Mouse (Mus musculus) heart, adult 10 weeks (tissue): Measurements from ENCODE around the gene Serpinc1. TPM values are rescaled to one million over a fixed set of nuclear protein-coding genes. Genes with fewer than 3 reads are reported as not detected.

Experiments
- polyA plus RNA-seq: library from polyadenylated mRNA; stranded (reverse); fragments of 350-450 nt; fragmentation: Illumina TruSeq; extraction: RNeasy Lipid Tissue Mini Kit (QIAGEN cat#74804); gene quantifications from one replicate; pipeline ENCODE4 v1.2.3, GENCODE M21; 2014; ENCODE audit warnings: low read depth, low replicate concordance

Gene Serpinc1
- 1.5 TPM for polyA plus RNA-seq

GRCm38 (mm10) chr1:160978071-160978735, at the start of gene Serpinc1:
TSS of gene Serpinc1 (plus strand) at chr1:160978585.

GRCm38 (mm10) chr1:161034435-161035280, 56.3 kb downstream of the Serpinc1 start, which contains the start of gene Zbtb37:
TSS of gene Zbtb37 (minus strand) at chr1:161034849.

Other genes with a start within 250 kb of the Serpinc1 start
- gene Rabgap1l, start 185.4 kb upstream of the Serpinc1 start, polyA plus RNA-seq, result 93.2 TPM
- gene Rc3h1, start 72.2 kb upstream of the Serpinc1 start, polyA plus RNA-seq, result 11.9 TPM
- 4.4 TPM for gene Zbtb37, start 56.3 kb downstream of the Serpinc1 start, polyA plus RNA-seq
- 20.3 TPM for gene Dars2, start 92.1 kb downstream of the Serpinc1 start, polyA plus RNA-seq
- 1.5 TPM for gene Cenpl, start 92.1 kb downstream of the Serpinc1 start, polyA plus RNA-seq
- 11.6 TPM for gene Klhl20, start 152.9 kb downstream of the Serpinc1 start, polyA plus RNA-seq
- gene Ankrd45, start 164.1 kb downstream of the Serpinc1 start, polyA plus RNA-seq, result 1.8 TPM
- not detected for gene Tex50, start 180.7 kb downstream of the Serpinc1 start, polyA plus RNA-seq